Mouse (Mus musculus): ENCODE results near the gene Sh3bp5l. TPM values are rescaled to one million over a fixed set of nuclear protein-coding genes. Genes with fewer than 3 reads are reported as not detected.

Sh3bp5l gene
- polyA plus RNA-seq (2012; rRNA removed), result 16.0 and 16.3 TPM in 2 replicates

DNA sequence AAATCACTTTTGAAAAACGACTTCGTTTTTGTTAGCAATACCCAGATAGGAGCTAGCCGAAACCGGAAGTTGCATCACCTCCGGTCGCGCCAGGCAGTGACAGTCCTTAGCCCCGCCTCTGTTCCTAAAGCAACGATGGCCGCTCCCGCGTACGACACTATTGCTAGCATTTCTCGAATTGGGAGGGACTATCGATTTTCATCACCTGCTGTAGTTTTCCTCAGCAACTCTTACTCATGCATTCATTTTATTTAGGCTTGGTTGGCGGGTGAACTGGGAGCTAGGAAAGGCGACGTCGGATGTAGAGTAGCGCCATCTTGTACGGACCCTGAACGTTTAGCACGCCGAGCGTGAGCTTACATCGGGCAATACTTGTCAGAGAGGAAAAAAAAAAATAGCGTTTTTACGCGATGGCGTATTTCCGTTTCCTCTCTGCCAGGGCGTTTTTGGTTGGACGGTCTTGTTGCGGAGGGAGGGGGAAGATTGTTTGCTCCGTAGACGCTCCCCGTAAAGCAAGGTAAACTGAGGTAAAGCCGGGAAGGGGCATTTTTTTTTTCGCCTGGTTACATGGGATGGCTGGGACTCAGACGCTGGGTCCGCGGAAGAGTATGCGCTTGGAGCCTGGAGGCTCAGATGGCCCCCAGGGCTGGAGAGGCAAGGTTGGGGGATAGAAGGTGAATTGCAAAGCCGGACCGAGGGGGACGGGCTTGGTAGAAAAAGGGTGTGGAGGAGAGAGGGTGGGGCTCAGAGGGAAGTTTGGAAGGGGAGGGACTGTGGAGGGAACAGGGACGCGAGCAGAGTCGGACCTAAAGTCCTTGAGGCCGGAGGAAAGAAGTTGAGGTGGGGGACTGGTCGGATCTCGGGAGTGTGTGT, at the start of gene Sh3bp5l, which contains the start of gene Zfp672:
Sh3bp5l (plus strand) TSS at position 449 of the 873 bp plus-strand sequence.
Zfp672 (minus strand) TSS at position 64 of the 873 bp plus-strand sequence.
- Histone ChIP-seq H3K4me3 (ENCODE audit: extremely low read depth, insufficient read depth, insufficient read length) (peak within 1 kb of the TSS; percentile 73), H3K27me3 (ENCODE audit: control insufficient read depth, insufficient read depth, low read length) (no peaks in the 10 kb centered on the region), H3K4me1 (ENCODE audit: control insufficient read depth, insufficient read depth, insufficient read length) (peaks cover 6% of the 10 kb centered on the region; the same call in 1 of the 2 replicates), H3K27ac (ENCODE audit: insufficient read depth, low read length) (peak within 1 kb of the TSS; percentile 85), H3K36me3 (ENCODE audit: control insufficient read depth, insufficient read depth, low read length) (no peaks in the 10 kb centered on the region; the same call in 1 of the 2 replicates)
- under 1% methylated on average over 52 of the region's 52 CpGs for WGBS
- peak; percentile 82 to 93 for DNase-seq (ENCODE audit: low read depth in 1 of 2, low spot score in 2 of 2)
- TF ChIP-seq CTCF (IDR thresholded peaks at IDR 0.05; ENCODE audit: extremely low read depth, insufficient read depth, insufficient read length, insufficient replicate concordance) (no peak), POLR2A (IDR thresholded peaks at IDR 0.05; ENCODE audit: low read depth, low read length) (no peak)

DNA sequence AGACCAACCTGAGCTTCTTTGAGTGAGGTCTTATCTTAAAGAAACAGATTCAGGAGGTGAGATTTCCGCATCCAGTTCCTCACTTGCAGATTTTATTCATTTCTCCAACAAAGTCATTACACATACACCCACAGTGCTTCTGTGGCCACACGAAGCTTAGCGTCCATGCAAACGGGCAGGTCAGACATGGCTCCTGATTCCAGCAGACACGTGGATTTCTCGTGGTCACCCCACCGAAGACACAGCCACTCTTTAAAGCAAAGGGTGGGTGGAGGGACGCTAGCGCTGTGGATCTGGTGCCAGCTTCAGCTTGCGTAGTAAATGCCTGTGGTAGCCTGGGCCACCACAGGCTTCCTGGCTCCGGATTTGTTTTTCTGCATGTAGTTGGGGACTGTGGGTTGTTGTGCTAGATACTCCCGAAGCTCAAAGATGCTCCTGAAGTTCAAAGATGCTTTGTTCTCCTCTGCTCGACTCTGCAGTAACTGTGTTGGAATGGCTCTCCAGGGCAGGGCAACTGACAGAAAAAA, 48.5 kb upstream of the Sh3bp5l start:
- 60% methylated on average over 13 of the region's 13 CpGs for WGBS
- H3K36me3 ChIP-seq (ENCODE audit: control insufficient read depth, insufficient read depth, low read length), result no peaks in the 10 kb centered on the region
- DNase-seq (ENCODE audit: low read depth in 1 of 2, low spot score in 2 of 2), result no peak
- H3K4me3 ChIP-seq (ENCODE audit: extremely low read depth, insufficient read depth, insufficient read length), result no peak overlapping the region
- H3K27ac ChIP-seq (ENCODE audit: insufficient read depth, low read length), result no peak overlapping the region; the same call in 1 of the 2 replicates
- peaks cover 1% of the 10 kb centered on the region; the same call in 1 of the 2 replicates for H3K27me3 ChIP-seq (ENCODE audit: control insufficient read depth, insufficient read depth, low read length)
- H3K4me1 ChIP-seq (ENCODE audit: control insufficient read depth, insufficient read depth, insufficient read length), result no peaks in the 10 kb centered on the region
- TF ChIP-seq POLR2A (IDR thresholded peaks at IDR 0.05; ENCODE audit: low read depth, low read length), result no peak
- no peak for TF ChIP-seq CTCF (IDR thresholded peaks at IDR 0.05; ENCODE audit: extremely low read depth, insufficient read depth, insufficient read length, insufficient replicate concordance)

DNA sequence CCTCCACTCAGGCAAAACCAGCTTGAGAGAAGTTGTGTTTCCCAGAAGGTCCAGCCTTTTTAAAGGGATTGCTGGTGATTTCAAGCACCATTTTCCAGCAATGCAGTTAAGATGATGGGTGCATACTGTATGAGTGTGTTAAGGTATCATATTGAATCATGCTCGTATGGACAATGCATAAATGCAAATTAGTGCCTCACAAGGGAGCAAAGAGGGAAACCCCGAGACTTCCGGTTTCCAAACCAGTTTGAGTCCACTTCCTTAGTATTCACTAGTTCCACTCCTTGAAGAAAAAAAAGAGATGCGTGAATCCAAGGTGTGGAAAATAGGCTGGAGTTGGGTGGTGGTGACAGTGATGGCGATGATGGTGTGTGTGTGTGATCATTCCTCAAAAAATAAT, 48.0 kb upstream of the Sh3bp5l start:
- WGBS, result 64% methylated on average over 5 of the region's 5 CpGs
- H3K27ac ChIP-seq (ENCODE audit: insufficient read depth, low read length), result no peak overlapping the region
- H3K4me1 ChIP-seq (ENCODE audit: control insufficient read depth, insufficient read depth, insufficient read length), result no peaks in the 10 kb centered on the region
- H3K27me3 ChIP-seq (ENCODE audit: control insufficient read depth, insufficient read depth, low read length), result no peaks in the 10 kb centered on the region
- H3K36me3 ChIP-seq (ENCODE audit: control insufficient read depth, insufficient read depth, low read length), result no peaks in the 10 kb centered on the region
- DNase-seq (ENCODE audit: low read depth in 1 of 2, low spot score in 2 of 2), result no peak
- no peak overlapping the region for H3K4me3 ChIP-seq (ENCODE audit: extremely low read depth, insufficient read depth, insufficient read length)
- TF ChIP-seq CTCF (IDR thresholded peaks at IDR 0.05; ENCODE audit: extremely low read depth, insufficient read depth, insufficient read length, insufficient replicate concordance), result no peak
- TF ChIP-seq POLR2A (IDR thresholded peaks at IDR 0.05; ENCODE audit: low read depth, low read length), result no peak

DNA sequence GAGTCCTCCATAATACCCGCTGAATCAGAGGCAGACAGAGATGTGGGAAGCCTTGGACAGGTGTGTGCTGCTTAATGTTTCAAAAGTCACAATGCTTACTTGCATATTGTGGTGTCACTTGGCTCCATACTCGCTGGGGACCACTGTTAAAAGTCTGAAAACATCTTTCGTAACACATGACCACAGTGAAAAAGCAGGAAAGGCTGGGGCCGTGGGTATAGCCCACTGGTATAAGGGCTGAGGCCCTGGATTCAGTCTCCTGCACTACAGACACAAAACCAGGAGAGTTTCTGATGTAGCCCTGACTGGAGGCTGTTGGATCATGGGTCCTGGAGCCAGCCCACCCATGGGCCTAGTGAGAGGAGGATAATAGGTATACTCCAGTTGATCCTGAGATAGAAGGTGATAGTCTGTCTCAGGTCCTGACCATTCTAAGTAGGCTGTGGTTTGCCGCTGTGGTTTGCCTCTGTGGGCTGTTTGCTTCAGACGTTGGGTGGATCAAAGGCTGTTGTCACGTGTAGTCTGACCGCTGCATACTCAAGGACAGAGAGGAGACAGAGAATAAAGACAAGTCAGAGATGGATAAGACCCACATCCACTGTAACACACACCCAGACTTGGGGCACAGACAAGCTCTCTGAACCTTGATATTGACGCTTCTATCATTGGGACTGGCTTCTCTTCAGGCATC, 40.4 kb upstream of the Sh3bp5l start:
- TF ChIP-seq POLR2A (IDR thresholded peaks at IDR 0.05; ENCODE audit: low read depth, low read length) (no peak), CTCF (IDR thresholded peaks at IDR 0.05; ENCODE audit: extremely low read depth, insufficient read depth, insufficient read length, insufficient replicate concordance) (no peak)
- H3K4me3 ChIP-seq (ENCODE audit: extremely low read depth, insufficient read depth, insufficient read length), result no peak overlapping the region
- WGBS, result 30% methylated on average over 9 of the region's 9 CpGs
- H3K27me3 ChIP-seq (ENCODE audit: control insufficient read depth, insufficient read depth, low read length), result no peaks in the 10 kb centered on the region; the same call in 1 of the 2 replicates
- H3K36me3 ChIP-seq (ENCODE audit: control insufficient read depth, insufficient read depth, low read length), result no peaks in the 10 kb centered on the region
- no peak overlapping the region for H3K27ac ChIP-seq (ENCODE audit: insufficient read depth, low read length)
- H3K4me1 ChIP-seq (ENCODE audit: control insufficient read depth, insufficient read depth, insufficient read length), result peaks cover 2% of the 10 kb centered on the region; the same call in 1 of the 2 replicates
- DNase-seq (ENCODE audit: low read depth in 1 of 2, low spot score in 2 of 2), result no peak

DNA sequence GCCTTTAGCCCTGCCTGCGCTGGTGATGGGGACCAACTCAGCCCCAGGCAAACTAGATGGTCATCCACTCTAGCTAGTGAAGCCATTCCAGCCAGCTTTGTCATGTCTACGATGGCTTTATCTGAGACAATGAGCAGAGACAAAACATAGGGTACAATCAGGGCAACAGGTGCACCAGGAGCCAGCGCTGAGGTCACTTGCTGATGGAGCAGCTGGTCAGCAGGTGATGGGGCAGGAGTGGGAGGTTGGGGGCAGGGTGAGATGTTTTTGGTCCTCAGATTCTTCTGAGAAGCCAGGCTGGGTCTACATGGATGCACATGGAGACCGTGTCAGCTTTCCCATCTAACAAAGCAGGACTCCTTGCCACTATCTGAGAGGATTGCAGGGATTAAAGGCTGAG, 39.7 kb upstream of the Sh3bp5l start:
- DNase-seq (ENCODE audit: low read depth in 1 of 2, low spot score in 2 of 2), result no peak
- Histone ChIP-seq H3K4me1 (ENCODE audit: control insufficient read depth, insufficient read depth, insufficient read length) (peaks cover 2% of the 10 kb centered on the region; the same call in 1 of the 2 replicates), H3K27me3 (ENCODE audit: control insufficient read depth, insufficient read depth, low read length) (no peaks in the 10 kb centered on the region; the same call in 1 of the 2 replicates), H3K4me3 (ENCODE audit: extremely low read depth, insufficient read depth, insufficient read length) (no peak overlapping the region), H3K36me3 (ENCODE audit: control insufficient read depth, insufficient read depth, low read length) (no peaks in the 10 kb centered on the region), H3K27ac (ENCODE audit: insufficient read depth, low read length) (no peak overlapping the region)
- TF ChIP-seq CTCF (IDR thresholded peaks at IDR 0.05; ENCODE audit: extremely low read depth, insufficient read depth, insufficient read length, insufficient replicate concordance) (no peak), POLR2A (IDR thresholded peaks at IDR 0.05; ENCODE audit: low read depth, low read length) (no peak)
- 90% methylated on average over 4 of the region's 4 CpGs for WGBS

DNA sequence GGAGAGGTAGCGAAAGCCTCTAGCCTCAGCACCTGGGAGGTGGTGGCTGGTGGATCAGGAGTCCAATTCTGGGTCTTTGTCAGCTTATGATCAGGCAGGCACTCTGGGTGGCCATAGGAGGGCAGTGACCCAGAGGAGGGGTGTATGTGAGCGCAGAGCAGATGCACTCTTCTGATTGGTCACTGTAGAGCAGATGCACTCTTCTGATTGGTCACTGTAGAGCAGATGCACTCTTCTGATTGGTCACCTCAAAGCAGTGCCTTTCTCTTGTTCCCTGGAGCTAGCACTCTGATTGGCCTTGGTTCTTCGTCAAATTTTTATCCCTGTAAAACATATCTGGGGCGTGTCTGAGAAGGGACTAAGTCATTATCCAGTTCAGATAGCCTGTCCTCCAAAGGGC, 37.7 kb upstream of the Sh3bp5l start:
- Histone ChIP-seq H3K4me1 (ENCODE audit: control insufficient read depth, insufficient read depth, insufficient read length) (peaks cover 2% of the 10 kb centered on the region; the same call in 1 of the 2 replicates), H3K27me3 (ENCODE audit: control insufficient read depth, insufficient read depth, low read length) (no peaks in the 10 kb centered on the region; the same call in 1 of the 2 replicates), H3K4me3 (ENCODE audit: extremely low read depth, insufficient read depth, insufficient read length) (no peak overlapping the region), H3K36me3 (ENCODE audit: control insufficient read depth, insufficient read depth, low read length) (no peaks in the 10 kb centered on the region), H3K27ac (ENCODE audit: insufficient read depth, low read length) (no peak overlapping the region)
- DNase-seq (ENCODE audit: low read depth in 1 of 2, low spot score in 2 of 2), result no peak
- WGBS, result 65% methylated on average over 4 of the region's 4 CpGs
- TF ChIP-seq CTCF (IDR thresholded peaks at IDR 0.05; ENCODE audit: extremely low read depth, insufficient read depth, insufficient read length, insufficient replicate concordance) (no peak), POLR2A (IDR thresholded peaks at IDR 0.05; ENCODE audit: low read depth, low read length) (no peak)

Data from spleen, adult 2 months (tissue).